Mouse (Mus musculus) c-Kit-positive CD71-negative TER-119-negative erythroid progenitor cells, embryonic 14.5 days (primary cell): Measurements from ENCODE around the gene Pip5kl1.

ENCODE experiments used
- DNase-seq: peaks from one replicate; pipeline ENCODE4 v3.0.0-alpha.2; 2013; ENCODE audit warnings: low read depth

Gene Pip5kl1

DNA sequence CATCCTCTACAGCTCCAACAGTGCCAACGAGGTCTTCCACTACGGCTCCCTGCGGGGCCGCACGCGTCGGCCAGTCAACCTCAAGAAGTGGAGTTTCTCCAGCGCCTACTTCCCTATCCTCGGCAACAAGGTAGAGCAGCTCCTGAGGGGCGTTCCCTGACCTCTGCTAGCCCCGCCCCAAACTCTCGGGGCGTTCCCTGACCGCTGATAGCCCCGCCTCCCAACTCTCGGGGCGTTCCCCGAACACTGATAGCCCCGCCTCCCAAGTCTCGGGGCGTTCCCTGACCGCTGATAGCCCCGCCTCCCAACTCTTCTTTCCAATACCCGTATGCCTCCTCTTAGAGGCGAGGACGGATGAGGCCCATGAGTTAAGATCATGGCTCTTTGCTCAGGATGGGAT, 37.7 kb downstream of the Pip5kl1 start:
- no peak for DNase-seq

DNA sequence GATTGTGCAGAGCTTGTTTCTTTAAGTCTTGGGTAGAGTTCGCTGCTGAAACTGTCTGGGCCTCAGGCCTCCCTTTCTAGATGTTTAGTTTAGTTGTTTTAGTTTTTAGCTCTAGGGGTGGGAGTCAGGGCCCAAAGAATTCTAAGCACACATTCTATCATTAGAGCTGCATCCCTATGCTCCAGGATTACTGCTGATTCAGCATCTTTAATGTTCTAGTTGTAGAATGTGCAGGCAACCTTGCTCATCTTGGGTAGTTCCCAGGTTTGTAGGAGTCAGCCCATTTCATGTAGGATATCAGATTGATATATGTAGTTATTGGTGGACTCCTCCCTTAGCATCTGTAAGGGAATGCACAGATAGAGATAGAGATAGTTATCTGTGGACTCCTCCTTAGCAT, 42.5 kb downstream of the Pip5kl1 start:
- DNase-seq = no peak

DNA sequence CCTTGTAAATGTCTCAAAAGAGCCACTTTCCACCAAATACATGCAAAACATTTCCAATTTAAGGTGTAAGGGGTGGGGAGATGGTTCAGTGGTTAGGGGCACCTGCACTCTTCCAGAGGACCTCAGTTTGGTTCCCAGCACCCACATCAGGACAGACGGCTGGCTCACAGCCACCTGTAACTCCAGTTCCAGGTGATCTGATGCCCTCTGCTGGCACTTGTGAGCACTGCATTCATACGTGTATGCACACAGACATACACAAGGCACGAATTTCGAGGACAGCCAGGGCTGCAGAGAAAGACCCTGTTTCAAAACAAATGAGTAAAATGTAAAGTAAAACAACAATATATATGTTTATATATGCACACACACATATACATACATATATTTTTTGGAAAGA, 43.0 kb downstream of the Pip5kl1 start:
- no peak for DNase-seq

DNA sequence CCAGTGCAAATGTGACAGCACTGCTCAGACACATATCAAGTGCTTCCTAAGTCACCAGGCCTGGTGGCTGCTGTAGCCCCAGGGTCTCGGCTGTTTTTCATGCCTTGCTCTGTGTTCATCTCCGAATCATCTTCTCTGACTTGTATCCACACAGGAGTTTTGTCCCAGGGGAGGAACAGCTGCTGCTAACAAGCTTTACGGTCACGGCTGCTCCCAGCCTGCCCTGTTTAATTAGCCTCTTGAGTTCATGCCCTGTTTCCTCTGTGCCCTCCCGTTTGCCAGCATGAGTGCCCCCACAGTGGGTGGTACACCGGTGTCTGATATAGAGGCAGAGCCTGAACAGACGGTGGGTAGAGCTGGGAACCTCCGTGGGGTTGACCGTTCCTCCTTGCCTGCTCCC, 43.5 kb downstream of the Pip5kl1 start:
- DNase-seq = no peak

DNA sequence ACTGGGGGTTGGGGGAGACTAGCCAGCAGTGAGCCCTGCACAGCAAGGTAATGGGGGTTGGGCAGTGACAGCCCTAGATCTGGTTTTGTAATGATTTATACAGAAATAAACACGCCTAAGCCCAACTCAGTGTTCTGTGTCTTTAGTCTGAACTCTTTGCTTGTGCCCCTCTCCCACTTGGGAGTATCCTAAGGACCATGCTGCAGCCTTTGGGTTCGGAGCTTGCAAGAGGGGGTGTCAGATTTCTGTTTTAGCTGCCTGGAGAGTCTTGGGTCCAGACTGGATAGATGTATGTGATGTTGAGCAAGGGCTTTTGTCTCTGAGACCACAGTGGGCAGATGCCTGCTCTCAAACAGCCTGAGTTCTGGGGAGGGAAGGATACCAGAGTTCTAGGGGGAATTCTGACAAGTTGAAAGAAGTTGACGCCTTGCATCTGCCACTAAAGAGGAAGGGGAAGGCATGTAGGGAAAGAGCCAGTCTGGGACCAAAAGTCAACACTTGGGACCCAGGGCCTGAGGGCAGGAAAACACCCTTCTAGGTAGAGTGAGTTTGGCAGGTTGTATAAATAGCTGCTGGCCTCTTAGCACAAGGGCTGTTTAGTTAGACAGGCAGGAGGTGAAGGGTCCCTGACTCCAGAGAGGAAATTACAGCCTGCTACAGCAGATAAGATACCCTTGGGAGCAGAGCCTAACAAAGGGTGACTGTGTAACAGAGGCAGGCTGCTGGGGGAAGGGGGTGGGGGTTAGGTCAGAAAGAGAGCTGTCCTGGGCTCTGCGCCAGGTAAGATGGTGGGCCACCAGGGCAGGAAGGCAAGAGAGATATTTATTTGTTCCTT, 46.3 kb downstream of the Pip5kl1 start:
- DNase-seq = no peak

DNA sequence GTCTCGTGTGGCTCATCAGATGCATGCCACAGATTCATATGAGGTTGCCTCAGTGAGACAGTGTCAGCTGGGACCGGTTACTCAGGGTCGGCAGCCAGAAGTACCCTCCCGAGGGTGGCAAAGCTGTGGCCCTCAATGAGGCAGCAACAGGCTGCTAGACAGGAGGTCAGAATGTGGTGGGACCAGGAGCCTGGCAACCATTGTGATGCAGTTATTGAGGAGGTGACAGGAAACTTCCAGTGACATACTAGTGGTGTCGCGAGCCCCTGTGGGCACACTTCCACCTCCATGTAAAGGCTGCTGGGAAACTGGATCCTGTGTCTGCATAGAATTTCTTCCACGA, 46.9 kb downstream of the Pip5kl1 start, which contains the start of gene Ak1:
Gene Ak1 (plus strand): TSS at position 242 of the 343 bp plus-strand sequence.
- DNase-seq = no peak

DNA sequence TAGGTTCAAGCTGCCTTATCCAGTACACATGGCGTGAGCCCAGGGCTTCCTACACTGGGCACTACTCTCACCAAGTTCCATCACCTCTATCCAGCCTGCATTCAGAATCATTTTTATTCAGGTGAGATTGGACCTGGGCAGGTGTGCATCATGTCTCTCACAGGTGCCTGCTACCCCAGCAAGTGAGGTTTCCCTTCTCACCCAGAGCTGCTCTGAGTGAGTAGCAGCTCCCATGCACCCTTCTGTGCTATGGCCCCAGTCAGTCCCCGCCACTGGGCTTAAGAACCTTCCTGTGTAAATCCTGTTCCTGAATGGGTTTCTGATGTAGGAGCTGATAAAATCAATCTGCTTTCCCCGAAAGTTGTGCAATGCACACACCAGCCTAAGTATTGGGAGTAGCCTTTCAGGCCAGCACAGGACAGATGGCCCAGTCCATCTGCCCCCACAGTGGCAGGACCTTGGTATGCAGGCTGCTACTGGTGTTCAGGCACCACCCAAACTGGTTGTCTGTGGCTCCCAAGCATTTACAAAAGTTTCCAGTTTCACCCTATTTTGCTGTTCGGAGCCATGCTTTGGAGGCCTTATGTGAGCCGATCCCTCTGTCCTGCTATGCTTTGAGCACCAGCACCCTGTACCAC, 49.6 kb downstream of the Pip5kl1 start:
- no peak for DNase-seq

DNA sequence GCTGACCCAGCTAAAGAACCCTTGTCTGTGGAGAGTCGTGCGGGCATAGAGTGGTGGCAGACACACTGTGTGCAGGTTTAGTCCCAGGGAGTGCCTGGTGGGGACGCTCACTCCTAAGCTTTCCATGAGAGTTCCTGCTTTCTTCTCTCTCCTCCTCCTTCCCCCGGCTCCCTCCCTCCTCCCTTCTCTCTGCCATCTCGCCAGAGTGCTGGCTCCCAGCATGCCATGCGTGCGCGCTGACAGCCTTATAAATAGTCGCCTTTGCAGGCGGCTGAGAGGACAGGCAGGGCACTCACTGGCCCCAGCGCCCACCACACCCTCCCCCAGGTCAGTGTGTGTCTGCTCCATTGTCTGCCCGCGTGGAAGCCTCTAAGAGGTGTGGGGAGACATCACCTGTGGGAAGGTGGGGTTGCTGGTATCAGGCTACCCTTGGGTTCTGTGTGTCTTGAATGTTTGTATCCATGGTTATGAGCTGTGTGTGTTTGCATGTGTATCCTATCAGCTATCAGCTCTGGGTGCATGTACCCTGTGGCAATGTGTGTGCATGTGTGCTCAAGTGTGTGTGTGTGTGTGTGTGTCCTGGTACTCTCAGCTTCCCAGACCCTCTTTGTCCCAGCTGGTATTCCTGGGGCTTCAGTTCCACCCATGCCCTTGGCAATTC, 50.7 kb downstream of the Pip5kl1 start:
- DNase-seq = no peak

DNA sequence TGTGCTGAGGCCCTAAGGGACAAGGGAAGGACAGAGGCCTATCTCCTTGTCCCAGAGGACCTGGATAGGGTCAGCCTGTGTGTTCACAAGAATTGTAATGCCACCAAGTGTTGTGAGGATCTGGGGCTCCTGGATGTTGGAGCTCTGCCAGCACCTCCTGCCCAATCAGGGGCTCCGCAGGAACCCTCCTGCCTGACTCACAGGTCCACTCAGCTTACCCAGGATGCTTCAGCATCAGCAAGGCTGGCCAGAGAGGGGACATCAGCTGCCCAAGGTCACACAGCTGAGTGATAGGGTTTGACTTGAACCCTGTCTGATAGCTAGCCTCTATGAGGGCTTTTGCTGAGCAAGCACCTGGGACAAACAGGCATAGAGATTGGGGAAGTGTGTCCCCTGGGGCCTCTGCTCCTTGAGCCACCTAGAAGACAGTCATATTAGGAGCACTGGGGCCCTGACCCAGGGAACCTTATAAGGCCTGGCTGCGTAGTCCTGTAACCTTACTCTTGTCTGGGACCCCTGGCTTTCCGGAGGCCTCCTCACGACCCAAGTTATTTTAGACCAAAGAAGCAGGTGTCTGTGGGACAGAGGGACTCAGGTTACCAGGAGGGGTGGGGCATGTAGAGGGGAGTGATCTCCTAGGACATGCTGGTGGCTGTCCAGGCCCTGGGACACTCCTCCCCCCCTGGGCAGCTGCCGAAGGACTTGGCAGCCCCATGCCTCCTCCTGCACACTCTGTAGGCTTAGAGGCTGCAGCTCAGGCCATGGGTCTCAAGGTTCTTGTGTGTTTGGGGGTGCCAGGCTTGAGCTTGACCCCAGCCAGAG, 51.5 kb downstream of the Pip5kl1 start:
- DNase-seq = no peak

DNA sequence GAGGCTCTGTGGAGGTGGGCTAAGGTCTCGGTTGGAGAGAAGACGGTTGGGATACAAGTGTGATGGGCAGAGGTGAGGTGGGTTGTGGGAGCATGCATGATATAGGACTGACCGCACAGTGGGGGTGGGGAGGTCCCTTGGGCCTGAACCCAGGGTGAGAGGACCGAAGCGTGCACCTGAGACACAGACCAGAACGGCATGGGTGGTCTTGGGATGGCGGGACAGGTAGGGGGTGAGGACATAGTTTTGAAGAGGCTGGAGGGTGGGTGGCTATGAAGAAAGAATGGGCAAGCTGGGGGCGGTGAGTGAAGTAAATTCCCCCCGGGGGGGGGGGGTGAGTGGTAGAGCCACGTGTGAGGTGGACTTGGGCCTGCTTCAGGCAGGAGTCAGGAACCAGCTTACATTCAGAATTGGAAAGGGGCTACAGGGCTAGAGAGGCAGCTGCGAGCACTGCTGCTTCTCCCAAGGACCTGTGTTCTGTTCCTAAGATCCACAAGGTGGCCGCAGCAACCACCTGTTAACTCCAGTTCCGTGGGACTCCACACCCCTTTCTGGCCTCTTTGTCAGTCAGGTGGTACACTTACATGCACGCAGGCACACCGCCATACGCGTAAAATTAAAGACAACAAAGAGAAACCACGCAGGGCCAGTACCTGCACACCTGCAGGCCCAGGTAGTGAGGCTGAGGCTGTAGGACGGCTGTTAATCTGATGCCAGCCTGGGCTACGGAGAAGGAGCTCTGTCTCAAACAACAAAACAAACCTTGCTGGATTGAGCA, 52.9 kb downstream of the Pip5kl1 start:
- DNase-seq = no peak

DNA sequence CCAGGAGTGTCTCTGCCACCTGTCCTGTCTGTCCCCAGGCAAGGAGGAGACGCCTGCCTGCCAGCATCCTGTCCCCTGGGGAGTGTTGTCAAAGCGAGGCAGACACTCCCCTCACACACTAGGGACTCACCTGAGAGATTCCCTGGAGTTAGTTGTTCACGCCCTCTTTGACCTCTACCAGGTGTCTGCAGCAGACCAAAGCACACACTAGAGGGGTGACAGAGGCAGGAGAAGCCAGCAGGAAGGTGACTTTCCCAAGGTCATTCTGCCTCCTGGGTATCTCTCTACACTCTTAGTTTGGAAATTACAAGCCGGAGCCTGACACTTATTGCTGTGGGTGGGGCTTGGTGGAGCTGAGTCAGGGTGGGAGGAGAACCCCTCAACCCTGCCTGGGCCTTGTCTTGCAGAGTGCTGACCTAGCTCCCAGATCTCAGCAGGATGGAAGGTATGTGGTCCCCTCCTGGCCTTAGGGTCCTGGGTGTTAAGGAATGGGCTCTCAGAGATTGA, 53.5 kb downstream of the Pip5kl1 start:
- no peak for DNase-seq

DNA sequence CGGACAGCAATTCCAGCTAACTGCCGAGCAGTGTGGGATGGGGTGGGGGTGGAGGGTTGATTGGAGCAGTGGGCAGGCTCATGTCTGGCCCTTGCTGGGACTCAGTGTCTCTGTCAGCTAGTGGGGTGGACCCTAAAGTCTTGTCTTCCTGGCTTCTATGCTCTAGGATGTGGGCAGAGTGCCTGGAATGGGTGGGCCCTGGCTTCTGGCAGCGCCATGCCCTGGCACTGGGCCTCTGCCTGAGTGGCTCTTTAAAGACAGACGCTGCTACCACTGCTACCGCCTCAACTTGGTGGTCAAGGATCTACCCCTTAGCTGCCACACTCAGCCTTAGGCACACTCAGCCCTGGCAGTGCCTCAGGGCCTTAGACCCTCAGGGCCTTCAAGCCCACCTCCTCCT, 54.1 kb downstream of the Pip5kl1 start:
- DNase-seq = no peak

DNA sequence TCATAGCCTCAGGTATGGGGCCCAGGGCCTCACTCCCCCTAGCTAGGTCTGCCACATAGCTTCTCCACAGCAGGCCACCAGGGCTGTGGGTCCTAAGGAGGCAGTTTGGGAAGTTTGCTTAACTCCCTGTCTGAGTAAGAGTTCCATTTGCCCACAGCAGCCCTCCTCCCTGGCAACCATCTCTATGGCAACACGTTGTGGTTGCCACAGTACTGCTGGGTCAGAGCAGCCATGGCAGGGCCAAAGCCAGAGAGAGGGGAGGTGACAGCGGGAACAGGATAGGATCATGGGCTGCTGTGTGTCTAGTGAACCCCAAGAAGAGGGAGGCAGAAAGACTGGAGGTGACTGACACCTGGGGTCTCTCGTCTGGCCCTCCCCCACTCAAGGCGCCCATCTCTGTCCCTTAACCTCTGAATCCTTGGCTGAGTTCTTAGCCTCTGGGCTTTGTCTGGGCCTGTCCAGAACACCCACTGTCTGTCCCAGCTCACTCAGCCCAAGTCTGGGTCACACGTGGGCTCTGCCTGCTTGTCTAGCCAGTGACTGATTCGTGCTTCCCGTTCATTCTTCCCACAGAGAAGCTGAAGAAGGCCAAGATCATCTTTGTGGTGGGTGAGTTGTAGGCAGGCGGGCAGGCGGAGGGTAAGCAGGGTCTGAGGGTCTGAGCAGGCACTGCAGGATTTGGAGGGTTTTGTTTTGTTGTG, 54.8 kb downstream of the Pip5kl1 start:
- DNase-seq = no peak

DNA sequence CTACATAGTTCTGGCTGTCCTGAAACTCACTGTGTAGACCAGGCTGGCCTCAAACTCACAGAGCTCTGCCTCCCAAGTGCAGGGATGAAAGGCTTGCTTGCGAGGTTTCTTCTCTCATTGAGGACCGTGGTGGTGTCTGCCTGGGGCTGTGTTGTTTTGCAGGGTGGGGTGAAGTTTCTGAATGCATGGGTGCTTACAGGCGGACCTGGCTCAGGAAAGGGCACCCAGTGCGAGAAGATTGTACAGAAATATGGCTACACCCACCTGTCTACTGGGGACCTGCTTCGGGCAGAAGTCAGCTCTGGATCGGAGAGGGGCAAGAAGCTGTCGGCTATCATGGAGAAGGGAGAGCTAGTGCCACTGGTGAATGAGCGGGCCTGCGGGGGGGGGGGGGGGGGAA, 55.4 kb downstream of the Pip5kl1 start:
- no peak for DNase-seq

DNA sequence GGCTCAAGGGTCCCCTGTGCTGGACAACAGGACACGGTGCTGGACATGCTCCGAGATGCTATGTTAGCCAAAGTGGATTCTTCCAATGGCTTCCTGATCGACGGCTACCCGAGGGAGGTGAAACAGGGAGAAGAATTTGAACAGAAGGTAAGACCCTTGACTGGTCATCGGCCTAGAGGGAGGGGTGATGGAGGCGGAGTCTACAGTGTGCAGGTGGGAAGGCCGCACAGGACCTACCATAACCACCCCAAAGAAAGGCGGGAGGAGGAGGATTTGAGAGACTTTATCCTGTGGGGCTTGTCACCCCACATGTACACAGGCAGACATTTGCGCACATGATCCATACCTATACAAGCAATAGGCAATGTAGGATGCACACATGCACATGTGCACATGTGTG, 56.4 kb downstream of the Pip5kl1 start:
- DNase-seq = no peak

DNA sequence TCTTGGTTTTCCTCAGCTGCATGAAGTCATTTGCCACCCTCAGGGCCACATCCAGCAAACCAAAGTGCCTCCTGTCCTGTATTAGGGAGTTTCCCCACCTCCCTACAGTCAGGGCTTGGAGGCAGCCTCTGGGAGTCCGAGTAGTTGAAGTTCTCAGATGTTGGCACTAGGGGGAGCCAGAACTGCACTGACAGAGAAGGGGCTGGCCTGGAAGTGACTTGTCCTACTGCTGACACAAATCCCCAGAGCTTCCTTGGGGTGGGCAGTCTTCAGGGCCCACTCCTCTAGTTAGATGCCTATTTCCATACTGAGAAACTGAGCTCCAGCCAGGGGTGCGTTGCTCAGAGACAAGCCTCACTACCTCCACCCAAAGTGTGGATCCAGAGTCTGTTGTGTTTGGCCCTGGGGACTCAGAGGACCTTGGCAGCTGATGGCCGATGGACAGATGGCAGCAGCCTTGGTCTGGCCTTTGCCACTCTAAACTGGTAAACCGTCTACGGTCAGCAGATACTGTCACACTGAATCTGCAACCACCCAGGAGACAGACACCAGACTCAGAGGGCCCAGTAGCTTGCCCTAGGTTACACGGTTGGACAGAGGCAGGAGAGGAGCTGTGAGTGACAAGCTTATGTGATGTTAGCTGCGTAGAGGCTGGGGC, 57.3 kb downstream of the Pip5kl1 start:
- peak; percentile 87 for DNase-seq
